Mouse (Mus musculus) lung, adult 2 months (tissue): ENCODE measurements around the gene Stab2.

Source experiments
- CTCF ChIP-seq: fragments of 200-500 bp; IDR thresholded peaks from 2 replicates; pipeline ENCODE4 v1.5.1; 2011; ENCODE audit warnings: mild to moderate bottlenecking, low read length, control low read depth; ENCODE audit not compliant: insufficient read depth
- POLR2A ChIP-seq: fragments of 200-500 bp; IDR thresholded peaks from 2 replicates; pipeline ENCODE4 v1.6.1; 2011; ENCODE audit warnings: low read depth, mild to moderate bottlenecking, control low read depth, low read length, borderline replicate concordance; ENCODE audit errors: extremely low read depth

DNA sequence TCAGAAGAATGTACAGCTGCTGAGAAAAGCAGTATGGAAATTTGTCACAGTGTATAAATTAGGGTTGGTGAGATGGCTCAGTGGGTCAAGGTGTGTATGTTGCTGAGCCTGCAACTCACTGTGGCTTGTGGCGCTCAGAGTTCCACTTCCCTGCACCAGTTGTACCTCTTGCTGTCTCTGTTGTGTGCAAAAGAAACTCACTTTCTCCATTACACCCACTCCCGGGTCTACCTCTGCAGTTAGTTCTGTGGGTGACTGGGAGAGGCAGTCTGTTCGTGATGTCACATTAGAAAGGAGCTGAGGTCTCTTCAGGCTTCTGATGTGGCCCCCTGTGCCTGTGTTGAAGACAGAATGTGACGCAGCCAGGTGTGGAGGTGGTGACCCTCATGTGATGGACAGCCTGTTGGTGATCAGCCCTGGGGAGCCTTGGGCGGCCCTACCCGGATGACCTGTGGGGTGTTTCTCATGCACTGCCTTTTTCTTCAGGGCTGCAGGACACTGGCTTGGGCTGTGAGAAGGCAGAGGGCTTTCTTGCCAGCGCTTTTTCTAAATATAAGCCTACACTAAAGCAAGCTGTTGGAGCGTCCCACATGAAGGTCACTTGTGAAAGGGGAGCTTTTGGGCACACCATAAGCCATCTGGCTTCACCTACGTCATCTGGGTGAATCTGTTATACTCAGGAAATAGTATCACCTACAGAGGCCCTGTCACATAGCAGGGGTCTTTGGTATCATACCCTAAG is 212.9 kb downstream of the Stab2 start:
- TF ChIP-seq CTCF (no peak), POLR2A (no peak)
